Mouse (Mus musculus): ENCODE measurements around the gene Mtmr6.
A peak's percentile ranks its signal among the peaks of the same experiment; 100 is the strongest.

Gene Mtmr6

GRCm38 (mm10) chr14:60264990-60265876, at the start of gene Mtmr6:
Mtmr6 (plus strand) TSS chr14:60265228.
- DNase-seq (ENCODE audit: low read depth, low spot score) = peak; percentile 98

DNA sequence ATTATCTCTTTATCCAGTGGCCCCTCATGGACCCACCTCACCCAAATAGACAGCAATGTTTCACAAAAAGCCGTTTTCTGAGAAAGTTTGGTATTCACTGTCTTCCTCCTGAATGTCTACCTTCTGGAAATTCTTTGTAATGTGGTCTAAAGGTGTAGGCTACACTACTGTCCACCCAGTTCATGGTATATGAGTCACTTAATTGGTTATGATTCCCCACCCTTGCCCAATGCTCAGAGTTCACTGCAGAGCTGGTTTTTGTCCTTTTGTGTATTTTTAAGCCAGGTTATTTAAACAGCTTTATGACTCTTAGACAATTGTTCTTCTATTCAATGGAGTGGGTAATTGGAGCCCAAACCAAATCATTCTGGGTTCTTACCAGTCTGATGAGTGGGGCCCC, 48.9 kb upstream of the Mtmr6 start:
- DNase-seq (ENCODE audit: low read depth, low spot score) = no peak

DNA sequence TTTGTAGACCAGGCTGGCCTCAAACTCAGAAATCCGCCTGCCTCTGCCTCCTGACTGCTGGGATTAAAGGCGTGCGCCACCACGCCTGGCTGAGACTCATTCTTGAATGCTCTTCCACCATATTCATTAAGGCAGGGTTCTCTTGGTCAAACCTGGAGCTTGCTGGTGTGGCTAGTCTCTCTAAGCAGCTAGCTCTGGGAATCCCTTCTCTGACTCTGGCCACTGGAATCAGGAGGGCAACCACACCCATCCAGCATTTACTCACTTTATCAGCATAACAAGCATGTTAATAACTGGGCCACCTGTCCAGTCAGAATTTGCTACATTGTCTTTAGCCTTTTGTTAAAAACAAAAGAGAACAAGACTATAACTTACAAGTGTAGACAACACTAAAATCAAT, 47.4 kb upstream of the Mtmr6 start:
- no peak for DNase-seq (ENCODE audit: low read depth, low spot score)

DNA sequence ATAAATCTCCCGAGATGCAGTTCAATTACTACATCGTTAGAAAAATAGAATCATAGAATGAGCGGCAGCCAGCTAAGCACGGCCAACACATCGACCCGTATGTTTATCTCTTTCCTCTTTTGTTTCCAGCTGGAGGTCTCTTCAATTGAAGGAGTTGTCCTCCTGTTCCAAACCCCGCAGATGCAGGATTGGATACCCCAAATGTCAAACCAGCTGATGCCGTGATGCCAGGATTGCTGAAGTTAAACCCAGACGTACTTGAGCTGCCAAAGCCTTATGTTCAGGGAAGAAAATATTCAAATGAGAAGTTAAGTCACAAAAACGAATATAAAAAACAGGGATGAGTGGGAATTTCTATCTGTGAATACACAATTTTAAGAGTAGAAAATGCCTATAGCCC, 45.1 kb upstream of the Mtmr6 start:
- no peak for DNase-seq (ENCODE audit: low read depth, low spot score)

DNA sequence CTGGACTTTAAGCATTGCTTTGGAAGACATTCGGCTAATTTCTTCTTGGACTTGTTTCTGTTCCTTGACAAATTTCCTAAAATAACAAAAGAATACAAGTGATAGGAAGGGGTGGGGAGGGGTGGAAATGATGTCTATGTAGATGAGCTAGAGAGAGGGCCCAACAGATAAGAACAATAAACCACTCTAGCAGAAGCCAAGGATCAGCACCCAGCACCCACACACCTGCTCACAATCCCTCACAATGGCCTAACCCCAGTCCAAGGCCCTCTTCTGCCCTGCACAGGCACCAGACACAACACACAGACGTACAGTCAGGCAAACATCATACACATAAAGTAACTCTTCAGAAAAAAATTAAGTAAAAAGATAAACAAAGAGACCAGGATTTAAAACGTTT, 26.5 kb upstream of the Mtmr6 start:
- no peak for DNase-seq (ENCODE audit: low read depth, low spot score)

DNA sequence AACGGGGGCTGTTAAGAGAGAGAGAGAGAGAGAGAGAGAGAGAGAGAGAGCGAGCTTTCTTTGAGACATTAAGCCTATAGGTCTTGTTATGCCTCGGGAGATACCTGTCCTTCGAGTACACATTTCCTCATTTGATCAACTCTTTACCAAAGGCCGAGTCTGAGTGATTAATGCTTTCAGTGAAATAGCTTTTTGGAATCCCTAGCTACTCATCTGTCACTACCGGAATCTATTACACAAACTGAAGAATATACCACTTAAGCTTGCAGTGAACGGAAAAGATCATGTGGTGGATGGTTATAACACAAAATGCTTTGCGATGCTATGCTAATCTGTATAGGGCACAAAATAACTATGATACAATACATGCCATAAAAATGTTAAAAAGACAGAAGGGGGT, 14.7 kb upstream of the Mtmr6 start:
- no peak for DNase-seq (ENCODE audit: low read depth, low spot score)

DNA sequence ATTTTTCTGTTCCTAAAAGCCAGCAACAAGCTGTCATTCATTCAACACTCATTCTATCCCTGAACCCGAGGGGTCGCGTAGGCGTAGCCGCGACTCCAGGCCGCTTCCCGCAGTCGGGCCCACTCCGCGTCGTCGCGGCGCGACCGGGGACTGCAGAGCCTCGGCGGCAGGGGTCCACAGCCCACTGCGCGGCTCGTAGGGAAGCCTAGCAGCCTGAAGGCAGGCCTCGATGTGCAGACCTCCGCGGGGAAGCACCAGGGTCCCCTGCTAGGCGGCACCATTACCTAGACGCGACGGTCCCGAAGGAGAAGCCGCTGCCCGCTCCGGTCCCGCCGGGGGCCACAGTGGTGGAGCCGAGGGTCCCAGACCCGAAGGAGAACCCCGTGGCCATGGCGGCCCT, 14.1 kb upstream of the Mtmr6 start:
- DNase-seq (ENCODE audit: low read depth, low spot score) = peak; percentile 43

- peak; percentile 98 for DNase-seq (ENCODE audit: low read depth, low spot score)
These were observed 13.6 kb upstream of the Mtmr6 start, which contains the start of the genes Nupl1 and Gm49336 for GRCm38 (mm10) chr14:60251281-60252003. Nupl1 (minus strand) TSS chr14:60251431. Gm49336 (minus strand) TSS chr14:60251507.

DNA sequence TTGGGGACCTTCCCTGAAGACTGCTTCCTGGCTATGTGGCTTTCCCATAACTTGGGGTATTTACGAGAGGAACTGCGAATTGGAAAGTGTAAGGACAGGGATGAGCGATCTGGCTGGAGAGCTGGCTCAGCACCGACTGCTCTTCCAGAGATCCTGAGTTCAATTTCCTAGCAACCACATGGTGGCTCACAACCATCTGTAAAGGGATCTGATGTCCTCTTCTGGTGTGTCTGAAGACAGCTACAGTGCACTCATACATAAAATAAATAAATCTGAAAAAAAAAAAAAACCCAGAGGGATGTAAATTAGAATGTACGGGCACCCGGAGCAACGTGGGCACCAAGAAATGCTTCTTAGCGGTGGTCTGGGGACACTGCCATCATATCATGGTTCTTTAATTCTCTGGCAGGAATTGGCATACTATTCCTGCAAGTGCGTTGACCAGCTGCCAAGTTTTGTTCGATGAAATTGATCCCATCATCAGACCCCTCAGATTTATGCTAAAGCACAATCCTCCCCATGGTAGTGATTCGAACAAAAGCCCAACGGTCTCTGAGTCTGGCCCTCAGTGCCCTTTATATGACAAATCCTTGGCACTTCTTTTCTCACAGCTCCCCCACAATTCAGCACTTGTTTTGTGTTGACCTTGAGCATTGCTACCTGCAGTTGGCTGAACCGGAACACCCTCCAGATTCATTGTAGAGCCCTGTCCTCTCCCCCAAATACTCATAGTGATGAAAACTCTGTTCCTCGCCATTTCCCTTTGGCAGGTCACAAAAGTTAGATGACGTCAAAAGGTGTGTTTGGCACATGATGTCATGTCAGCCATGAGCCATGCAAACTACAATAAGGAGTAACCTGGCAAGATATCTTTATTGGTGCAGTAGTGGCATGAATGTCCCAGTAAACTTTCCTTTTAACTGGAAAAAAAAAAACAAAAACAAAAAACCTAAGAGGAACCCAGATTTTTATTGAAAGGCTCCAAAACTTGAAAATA, 12.7 kb upstream of the Mtmr6 start:
- DNase-seq (ENCODE audit: low read depth, low spot score) = no peak

- DNase-seq (ENCODE audit: low read depth, low spot score) = no peak
These were observed 11.6 kb upstream of the Mtmr6 start for GRCm38 (mm10) chr14:60253466-60253865.

- no peak for DNase-seq (ENCODE audit: low read depth, low spot score)
These were observed 10.3 kb upstream of the Mtmr6 start for GRCm38 (mm10) chr14:60254774-60255173.

GRCm38 (mm10) chr14:60256356-60256755, 8.7 kb upstream of the Mtmr6 start:
- DNase-seq (ENCODE audit: low read depth, low spot score) = no peak

GRCm38 (mm10) chr14:60257101-60257500, 7.9 kb upstream of the Mtmr6 start:
- no peak for DNase-seq (ENCODE audit: low read depth, low spot score)

DNA sequence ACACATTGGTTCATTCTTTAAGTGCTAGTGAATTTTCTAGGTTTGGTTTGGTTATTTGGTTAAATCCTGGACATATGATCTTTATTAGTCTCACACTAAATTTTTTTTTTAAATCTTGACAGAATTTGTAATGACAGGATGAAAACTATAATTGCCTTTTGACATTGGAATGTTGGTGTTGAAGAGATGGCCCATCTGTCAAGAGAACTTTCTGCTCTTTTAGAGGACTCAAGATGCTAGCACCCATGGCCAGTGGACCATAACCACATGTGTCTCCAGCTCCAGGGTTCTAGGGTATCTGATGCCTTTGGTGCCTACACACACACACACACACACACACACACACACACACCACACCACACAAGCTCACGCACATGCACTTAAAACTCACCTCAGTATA, 7.2 kb upstream of the Mtmr6 start:
- DNase-seq (ENCODE audit: low read depth, low spot score) = no peak

DNA sequence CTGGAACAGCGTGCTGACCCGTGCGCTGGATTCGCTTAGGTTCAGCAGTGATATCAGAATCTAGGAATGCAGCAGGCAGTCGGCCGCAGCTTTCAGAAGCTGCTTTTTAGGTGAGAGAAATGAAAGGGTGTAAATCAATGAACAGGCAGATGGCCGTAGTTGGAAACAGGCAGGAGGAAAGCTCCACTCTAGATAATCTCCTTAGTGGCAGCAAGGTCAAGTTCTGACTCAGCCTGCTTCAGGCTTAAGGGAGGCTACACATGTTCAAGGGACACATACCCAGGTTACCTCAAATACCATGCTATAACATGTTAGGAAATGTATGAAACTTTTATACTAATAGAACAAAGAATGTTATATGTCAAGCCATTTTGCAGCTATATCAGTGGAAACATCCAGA, 2.7 kb upstream of the Mtmr6 start:
- DNase-seq (ENCODE audit: low read depth, low spot score) = no peak

- DNase-seq (ENCODE audit: low read depth, low spot score) = no peak
These were observed 4.3 kb downstream of the Mtmr6 start for GRCm38 (mm10) chr14:60269333-60269732.

DNA sequence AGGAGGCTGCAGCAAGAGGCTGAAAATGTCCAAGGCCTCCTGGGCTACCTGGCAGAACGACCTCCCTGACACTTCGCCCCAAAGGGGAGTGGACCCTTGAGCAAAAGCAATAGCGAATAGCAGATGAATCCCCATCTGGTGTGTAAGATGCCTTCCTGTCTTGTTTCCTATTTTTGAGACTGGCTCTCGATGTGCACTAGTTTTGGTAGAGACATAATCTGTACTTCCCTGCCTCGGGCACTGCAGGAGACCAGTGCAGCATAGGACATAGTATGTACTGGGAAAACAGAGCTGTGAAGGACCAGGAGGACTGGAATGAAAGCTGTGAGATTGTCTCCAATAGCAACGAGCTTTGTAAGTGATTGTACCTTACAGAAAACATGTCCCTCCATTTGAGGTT, 8.3 kb downstream of the Mtmr6 start:
- DNase-seq (ENCODE audit: low read depth, low spot score) = no peak

- DNase-seq (ENCODE audit: low read depth, low spot score) = no peak
These were observed 10.6 kb downstream of the Mtmr6 start for GRCm38 (mm10) chr14:60275301-60276276.

DNA sequence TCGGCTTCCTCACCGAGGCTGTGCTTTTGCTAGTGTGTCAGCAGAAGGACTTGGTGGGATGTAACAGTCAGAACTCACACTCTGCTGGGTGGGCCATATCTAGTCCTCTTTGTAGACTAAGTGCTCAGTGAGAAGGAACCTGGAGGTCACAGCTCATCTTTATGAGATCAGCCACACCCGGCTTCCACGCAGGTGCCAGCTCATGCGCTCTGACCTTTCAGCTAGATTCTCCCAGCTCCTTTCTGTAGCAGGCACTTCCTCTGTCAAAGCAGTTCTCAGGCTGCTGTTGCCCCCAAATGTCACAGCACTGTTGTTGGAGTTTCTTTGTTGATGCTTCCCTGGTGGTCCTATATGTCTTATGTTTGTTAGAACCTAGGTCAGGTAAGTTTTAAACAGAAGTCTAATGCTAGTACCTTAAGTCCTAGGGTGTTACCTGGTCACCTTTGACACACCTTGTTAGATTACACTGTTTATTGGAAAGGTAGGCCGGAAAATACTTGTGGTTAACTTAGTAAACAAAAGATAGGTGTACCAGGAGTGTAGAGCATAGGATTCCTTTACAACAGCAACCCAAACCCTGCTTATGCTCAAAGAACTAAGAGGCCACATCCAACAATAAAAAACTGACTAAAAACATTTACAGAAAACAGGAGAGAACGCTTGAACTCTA, 21.3 kb downstream of the Mtmr6 start:
- no peak for DNase-seq (ENCODE audit: low read depth, low spot score)

GRCm38 (mm10) chr14:60290363-60290762, 25.3 kb downstream of the Mtmr6 start:
- DNase-seq (ENCODE audit: low read depth, low spot score) = no peak

Measured in forelimb bud, embryonic 11.5 days (tissue).